Mouse (Mus musculus) kidney, embryonic 15.5 days (tissue): Measurements from ENCODE around the gene Cbfa2t2. TPM values are rescaled to one million over a fixed set of nuclear protein-coding genes. Genes with fewer than 3 reads are reported as not detected.

Experiments used
- ATAC-seq: fragments of 200-750 bp; cut with Nextera tagmentation; replicated peaks from 2 replicates; pipeline ENCODE4 v1.8.0; 2017; ENCODE audit warnings: moderate TSS enrichment; ENCODE audit not compliant: low FRiP score
- H3K27ac ChIP-seq: fragments of 300-500 bp; sonication (generic); 2 replicates; pipeline ENCODE4 v1.5.1; 2015; ENCODE audit warnings: mild to moderate bottlenecking, inconsistent platforms
- H3K27me3 ChIP-seq: fragments of 300-500 bp; sonication (generic); 2 replicates; pipeline ENCODE4 v1.6.1; 2015; ENCODE audit warnings: inconsistent platforms
- H3K36me3 ChIP-seq: fragments of 300-500 bp; sonication (generic); 2 replicates; pipeline ENCODE4 v1.6.1; 2015; ENCODE audit warnings: inconsistent platforms
- H3K4me1 ChIP-seq: fragments of 300-500 bp; sonication (generic); 2 replicates; pipeline ENCODE4 v1.6.1; 2015; ENCODE audit warnings: inconsistent platforms
- H3K4me2 ChIP-seq: fragments of 300-500 bp; sonication (generic); 2 replicates; pipeline ENCODE4 v1.6.1; 2015; ENCODE audit warnings: moderate library complexity, mild to moderate bottlenecking, inconsistent platforms
- H3K4me3 ChIP-seq: fragments of 300-500 bp; sonication (generic); replicated peaks from 2 replicates; pipeline ENCODE4 v1.5.1; 2015; ENCODE audit warnings: mild to moderate bottlenecking, inconsistent platforms
- H3K9ac ChIP-seq: fragments of 300-500 bp; sonication (generic); 2 replicates; pipeline ENCODE4 v1.6.1; 2015; ENCODE audit warnings: mild to moderate bottlenecking, inconsistent platforms
- H3K9me3 ChIP-seq: fragments of 300-500 bp; sonication (generic); replicated peaks from 2 replicates; pipeline ENCODE4 v1.6.1; 2016; ENCODE audit warnings: inconsistent platforms
- WGBS: fragments of 180-500 bp; shearing (Covaris S2); methylation state at CpG from one replicate; pipeline ENCODE4 v1.1.7; 2015; ENCODE audit warnings: mixed read lengths; 5-methylcytosine and 5-hydroxymethylcytosine counted together
- polyA plus RNA-seq: library from polyadenylated mRNA; unstranded; fragments of >200 nt; fragmentation: Nextera tagmentation; extraction: Ambion mirVana; gene quantifications from 2 replicates; pipeline ENCODE4 v1.2.1, GENCODE M21; 2015

Cbfa2t2 gene
- polyA plus RNA-seq, result 38.8 and 46.0 TPM in 2 replicates

- ATAC-seq, result peak; percentile 87
- H3K27ac ChIP-seq, result peak within 1 kb of the TSS; percentile 96
- WGBS, result under 1% methylated on average over 70 of the region's 70 CpGs
Observed at GRCm38 (mm10) chr2:154436458-154437190, at the start of gene Cbfa2t2. Gene Cbfa2t2 (plus strand): TSS chr2:154436481.

GRCm38 (mm10) chr2:154390180-154390964, 45.9 kb upstream of the Cbfa2t2 start:
- H3K9me3 ChIP-seq, result no peaks in the 10 kb centered on the region
- H3K4me3 ChIP-seq, result no peak overlapping the region
- H3K4me1 ChIP-seq, result peaks cover 16% of the 10 kb centered on the region
- H3K4me2 ChIP-seq, result no peak overlapping the region
- 42% methylated on average over 11 of the region's 11 CpGs for WGBS
- H3K9ac ChIP-seq, result no peak overlapping the region
- peak overlapping the region; percentile 80 for H3K27ac ChIP-seq
- H3K27me3 ChIP-seq, result no peaks in the 10 kb centered on the region
- no peaks in the 10 kb centered on the region for H3K36me3 ChIP-seq
- peak; percentile 90 for ATAC-seq

More at GRCm38 (mm10) chr2:154436458-154437190, at the start of gene Cbfa2t2:
- peak within 1 kb of the TSS; percentile 82 for H3K4me3 ChIP-seq
- no peaks in the 10 kb centered on the region for H3K27me3 ChIP-seq
- peaks cover 27% of the 10 kb centered on the region for H3K4me1 ChIP-seq
- peak within 1 kb of the TSS; percentile 89 for H3K9ac ChIP-seq
- H3K36me3 ChIP-seq, result no peaks in the 10 kb centered on the region; the same call in 1 of the 2 replicates
- H3K9me3 ChIP-seq, result no peaks in the 10 kb centered on the region
- peak within 1 kb of the TSS; percentile 61 for H3K4me2 ChIP-seq

- 85% methylated on average over 3 of the region's 3 CpGs for WGBS
- ATAC-seq, result no peak
- Histone ChIP-seq H3K4me2 (no peak overlapping the region), H3K27ac (no peak overlapping the region), H3K4me3 (no peak overlapping the region), H3K36me3 (no peaks in the 10 kb centered on the region), H3K4me1 (peaks cover 13% of the 10 kb centered on the region), H3K9me3 (no peaks in the 10 kb centered on the region), H3K9ac (no peak overlapping the region), H3K27me3 (no peaks in the 10 kb centered on the region)
Observed at GRCm38 (mm10) chr2:154394602-154395001, 41.7 kb upstream of the Cbfa2t2 start.

GRCm38 (mm10) chr2:154396529-154396928, 39.8 kb upstream of the Cbfa2t2 start:
- H3K9ac ChIP-seq, result no peak overlapping the region
- no peaks in the 10 kb centered on the region for H3K9me3 ChIP-seq
- H3K4me2 ChIP-seq, result no peak overlapping the region
- WGBS, result 74% methylated on average over 2 of the region's 2 CpGs
- no peaks in the 10 kb centered on the region for H3K4me1 ChIP-seq
- H3K27me3 ChIP-seq, result no peaks in the 10 kb centered on the region
- ATAC-seq, result no peak
- H3K36me3 ChIP-seq, result no peaks in the 10 kb centered on the region
- H3K4me3 ChIP-seq, result no peak overlapping the region
- no peak overlapping the region for H3K27ac ChIP-seq

GRCm38 (mm10) chr2:154398267-154398666, 38.0 kb upstream of the Cbfa2t2 start:
- ATAC-seq, result no peak
- H3K4me2 ChIP-seq, result no peak overlapping the region
- H3K36me3 ChIP-seq, result no peaks in the 10 kb centered on the region
- H3K27ac ChIP-seq, result no peak overlapping the region
- H3K9ac ChIP-seq, result no peak overlapping the region
- H3K9me3 ChIP-seq, result no peaks in the 10 kb centered on the region
- H3K4me3 ChIP-seq, result no peak overlapping the region
- no peaks in the 10 kb centered on the region for H3K27me3 ChIP-seq
- H3K4me1 ChIP-seq, result peaks cover 9% of the 10 kb centered on the region
- whole genome bisulfite sequencing, result 85% methylated on average over 7 of the region's 7 CpGs

- ATAC-seq, result no peak
- Histone ChIP-seq H3K4me2 (no peak overlapping the region), H3K4me1 (peaks cover 15% of the 10 kb centered on the region), H3K27ac (no peak overlapping the region), H3K27me3 (no peaks in the 10 kb centered on the region), H3K4me3 (no peak overlapping the region), H3K36me3 (no peaks in the 10 kb centered on the region), H3K9me3 (no peaks in the 10 kb centered on the region), H3K9ac (no peak overlapping the region)
- 85% methylated on average over 2 of the region's 2 CpGs for whole genome bisulfite sequencing
Observed at GRCm38 (mm10) chr2:154399325-154399724, 37.0 kb upstream of the Cbfa2t2 start.

GRCm38 (mm10) chr2:154401976-154402375, 34.3 kb upstream of the Cbfa2t2 start:
- H3K4me3 ChIP-seq, result no peak overlapping the region
- 0 out of 2 replicates have a peak, but pooled peaks cover 4% of the 10 kb centered on the region for H3K27me3 ChIP-seq
- no peaks in the 10 kb centered on the region for H3K36me3 ChIP-seq
- no peaks in the 10 kb centered on the region for H3K9me3 ChIP-seq
- no peak for ATAC-seq
- H3K4me1 ChIP-seq, result peaks cover 21% of the 10 kb centered on the region
- H3K4me2 ChIP-seq, result no peak overlapping the region
- H3K27ac ChIP-seq, result no peak overlapping the region
- WGBS, result 45% methylated on average over 1 of the region's 1 CpGs
- no peak overlapping the region for H3K9ac ChIP-seq

- WGBS, result 17% methylated on average over 7 of the region's 7 CpGs
- peak; percentile 82 for ATAC-seq
- Histone ChIP-seq H3K4me2 (peak overlapping the region; percentile 19; the same call in 1 of the 2 replicates), H3K4me1 (peaks cover 27% of the 10 kb centered on the region), H3K36me3 (no peaks in the 10 kb centered on the region), H3K27me3 (0 out of 2 replicates have a peak, but pooled peaks cover 4% of the 10 kb centered on the region), H3K9ac (no peak overlapping the region), H3K27ac (peak overlapping the region; percentile 84), H3K4me3 (no peak overlapping the region), H3K9me3 (no peaks in the 10 kb centered on the region)
Observed at GRCm38 (mm10) chr2:154402811-154403210, 33.5 kb upstream of the Cbfa2t2 start.

- Histone ChIP-seq H3K27me3 (peaks cover 10% of the 10 kb centered on the region; the same call in 1 of the 2 replicates), H3K27ac (no peak overlapping the region), H3K36me3 (no peaks in the 10 kb centered on the region), H3K4me2 (no peak overlapping the region), H3K4me3 (no peak overlapping the region), H3K9ac (no peak overlapping the region), H3K4me1 (peaks cover 32% of the 10 kb centered on the region), H3K9me3 (no peaks in the 10 kb centered on the region)
- ATAC-seq, result no peak
- whole genome bisulfite sequencing, result 55% methylated on average over 5 of the region's 5 CpGs
Observed at GRCm38 (mm10) chr2:154405447-154405994, 30.8 kb upstream of the Cbfa2t2 start.

- H3K27ac ChIP-seq, result 0 out of 2 replicates have a peak overlapping the region, but pooled peaks have one; percentile 41
- H3K9ac ChIP-seq, result peak overlapping the region; percentile 69
- 34% methylated on average over 11 of the region's 11 CpGs for WGBS
- peak overlapping the region; percentile 90 for H3K4me2 ChIP-seq
- no peaks in the 10 kb centered on the region for H3K9me3 ChIP-seq
- H3K4me1 ChIP-seq, result peaks cover 32% of the 10 kb centered on the region
- peaks cover 10% of the 10 kb centered on the region; the same call in 1 of the 2 replicates for H3K27me3 ChIP-seq
- no peaks in the 10 kb centered on the region for H3K36me3 ChIP-seq
- H3K4me3 ChIP-seq, result peak overlapping the region; percentile 76
- ATAC-seq, result no peak; the same call in 1 of the 2 replicates
Observed at GRCm38 (mm10) chr2:154407063-154407642, 29.1 kb upstream of the Cbfa2t2 start.

GRCm38 (mm10) chr2:154407643-154408445, 28.4 kb upstream of the Cbfa2t2 start, which contains the start of gene Snta1:
Gene Snta1 (minus strand): TSS chr2:154408099.
- 2% methylated on average over 84 of the region's 84 CpGs for WGBS
- Histone ChIP-seq H3K9me3 (no peaks in the 10 kb centered on the region), H3K27me3 (peaks cover 10% of the 10 kb centered on the region; the same call in 1 of the 2 replicates), H3K9ac (peak within 1 kb of the TSS; percentile 69), H3K27ac (0 out of 2 replicates have a peak within 1 kb of the TSS, but pooled peaks have one; percentile 41), H3K4me2 (peak within 1 kb of the TSS; percentile 90), H3K4me1 (peaks cover 27% of the 10 kb centered on the region), H3K4me3 (peak within 1 kb of the TSS; percentile 76), H3K36me3 (no peaks in the 10 kb centered on the region)
- ATAC-seq, result peak; percentile 89
